Mouse (Mus musculus) thymus, adult 2 months (tissue): ENCODE data around the gene Sept3.

Experiments used
- CTCF ChIP-seq: fragments of 200-500 bp; IDR thresholded peaks from 2 replicates; pipeline ENCODE4 v1.5.1; 2012; ENCODE audit warnings: mild to moderate bottlenecking, control low read depth, low read length, moderate library complexity, borderline replicate concordance; ENCODE audit not compliant: control insufficient read depth, poor library complexity, insufficient read depth; ENCODE audit errors: extremely low read depth
- POLR2A ChIP-seq: fragments of 200-500 bp; IDR thresholded peaks from 2 replicates; pipeline ENCODE4 v1.6.1; 2012; ENCODE audit warnings: mild to moderate bottlenecking, low read length, control low read depth, moderate library complexity; ENCODE audit not compliant: control insufficient read depth, poor library complexity, insufficient read depth; ENCODE audit errors: extremely low read depth

DNA sequence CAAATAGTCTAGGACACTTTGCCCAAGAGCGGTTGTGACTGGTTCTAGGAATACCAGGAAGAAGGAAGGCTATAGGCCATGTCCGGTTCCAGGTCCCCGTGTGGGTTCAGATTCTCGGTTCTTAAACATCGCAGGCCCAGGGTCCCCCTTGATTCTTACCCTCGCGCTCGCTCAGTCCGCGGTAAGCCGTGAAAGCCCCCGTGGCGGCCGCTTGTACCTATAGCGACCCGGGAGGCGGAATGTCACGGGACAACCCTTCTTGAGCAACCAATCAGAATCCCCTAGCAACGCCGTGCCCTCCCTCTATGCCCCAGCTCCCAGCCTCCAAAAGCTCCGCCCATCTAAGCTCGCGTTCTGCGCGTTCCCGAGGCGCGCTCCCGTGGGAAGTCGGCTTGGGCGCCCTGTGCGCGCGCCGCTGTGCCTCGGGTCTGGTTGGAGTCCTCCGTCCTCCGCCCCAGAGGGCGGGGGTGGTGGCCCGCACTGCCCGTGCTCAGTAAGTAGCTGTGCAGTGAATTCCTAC lies 64.0 kb downstream of the Sept3 start, which contains the start of the genes Naga, Pheta2 and Smdt1:
- TF ChIP-seq CTCF (0 out of 2 replicates have a peak, but pooled peaks have one; percentile 41), POLR2A (peak; percentile 67; the same call in 1 of the 2 replicates)
